Mouse (Mus musculus) regulatory T cell (primary cell): ENCODE measurements around the gene Hspb9.

Source experiments
- in situ Hi-C: fragments of 300-600 bp; cut with MboI, MseI; formaldehyde crosslinking; loops from one replicate; pipeline ENCODE4 v1.15.1; 2025; ENCODE audit warnings: high pct_unique_total_duplicates

The Hspb9 gene

GRCm38 (mm10) chr11:100759611-100760233 lies 46.1 kb downstream of the Hspb9 start, which contains the start of gene Kcnh4:
Kcnh4 (minus strand) TSS chr11:100759942.
- in situ Hi-C loops, result no loop called here

- in situ Hi-C loops, result no loop called here
Measured at GRCm38 (mm10) chr11:100761547-100762045, 47.9 kb downstream of the Hspb9 start.

GRCm38 (mm10) chr11:100762831-100763230 lies 49.2 kb downstream of the Hspb9 start, which contains the start of gene Hcrt:
Hcrt (minus strand) TSS chr11:100762931.
- in situ Hi-C loops, result no loop called here
